Mouse (Mus musculus): ENCODE measurements around the gene Pkd2.
A peak's percentile ranks its signal among the peaks of the same experiment; 100 is the strongest.

Gene Pkd2

DNA sequence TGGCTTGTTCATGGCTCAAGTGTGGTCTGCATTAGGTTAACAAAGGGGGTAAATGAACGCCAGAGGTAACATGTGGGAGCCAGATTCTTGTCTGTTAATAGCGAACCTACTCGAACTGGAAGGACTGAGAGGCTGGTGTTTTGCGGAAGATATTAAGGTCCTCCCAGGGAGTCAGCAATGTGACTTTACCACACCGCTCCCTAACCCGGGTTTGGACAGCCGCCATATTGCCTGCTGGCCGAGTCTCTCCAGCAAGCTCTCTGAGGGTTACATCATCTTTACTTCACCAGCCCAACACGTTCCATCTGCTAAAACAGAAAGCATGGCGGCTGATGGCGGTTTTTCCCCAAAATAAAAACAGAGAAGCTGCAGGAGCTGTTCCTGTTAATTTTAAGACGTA, 6.5 kb downstream of the Pkd2 start:
- peak; percentile 34 for DNase-seq (ENCODE audit: low spot score)

DNA sequence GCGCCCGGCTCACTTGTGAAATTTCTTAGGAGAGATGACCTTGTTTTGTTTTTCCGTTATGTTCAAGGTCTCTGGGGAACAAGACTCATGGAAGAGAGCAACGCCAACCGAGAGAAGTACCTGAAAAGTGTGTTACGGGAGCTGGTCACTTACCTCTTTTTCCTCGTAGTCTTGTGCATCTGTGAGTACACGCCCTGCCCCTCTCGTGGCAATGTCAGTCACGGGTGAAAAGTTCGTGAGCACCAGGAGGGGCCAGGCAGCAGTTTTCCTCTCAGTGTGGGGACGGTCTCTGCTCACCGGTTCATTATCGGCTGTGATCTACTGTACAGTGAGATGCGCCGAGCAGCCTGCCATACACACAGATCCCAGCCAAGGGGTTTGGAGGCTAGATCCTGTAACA, 7.6 kb downstream of the Pkd2 start:
- DNase-seq (ENCODE audit: low spot score) = no peak

DNA sequence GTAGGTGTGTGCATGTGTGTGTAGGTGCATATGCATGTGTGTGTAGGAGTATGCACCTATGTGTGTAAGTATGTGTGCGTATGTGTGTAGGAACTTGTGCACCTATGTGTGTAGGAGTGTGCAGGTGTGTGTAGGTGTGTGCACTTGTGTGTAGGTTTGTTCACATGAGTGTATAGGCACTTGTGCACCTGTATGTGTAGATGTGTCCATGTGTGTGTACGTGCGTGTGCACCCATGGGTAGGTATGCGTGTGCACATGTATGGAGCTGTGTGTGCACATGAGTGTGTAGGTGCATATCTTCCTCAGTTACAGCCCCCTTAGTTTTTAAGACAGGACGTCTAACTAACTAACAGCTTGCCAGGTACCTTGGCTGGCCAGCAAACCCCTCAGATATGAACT, 9.3 kb downstream of the Pkd2 start:
- no peak for DNase-seq (ENCODE audit: low spot score)

DNA sequence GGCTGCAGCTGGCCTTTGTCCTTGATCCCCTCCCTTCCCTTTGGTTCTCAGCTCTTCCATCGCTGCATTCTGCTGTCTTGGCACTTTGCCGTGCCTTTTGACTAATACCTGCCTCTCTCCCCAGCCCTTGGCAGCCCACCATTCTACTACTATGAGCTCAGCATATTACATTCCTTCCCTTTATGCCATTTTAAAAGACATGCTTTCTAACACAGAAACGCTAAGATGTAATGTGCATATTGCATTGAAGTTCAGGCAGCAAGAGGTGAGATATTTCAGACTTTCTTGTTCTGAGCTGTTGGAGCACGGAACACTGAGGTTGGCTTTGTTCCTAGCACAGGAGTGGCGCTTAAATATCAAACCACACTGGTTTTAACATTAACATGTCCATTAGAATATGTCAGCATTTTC, 11.7 kb downstream of the Pkd2 start:
- DNase-seq (ENCODE audit: low spot score) = no peak

DNA sequence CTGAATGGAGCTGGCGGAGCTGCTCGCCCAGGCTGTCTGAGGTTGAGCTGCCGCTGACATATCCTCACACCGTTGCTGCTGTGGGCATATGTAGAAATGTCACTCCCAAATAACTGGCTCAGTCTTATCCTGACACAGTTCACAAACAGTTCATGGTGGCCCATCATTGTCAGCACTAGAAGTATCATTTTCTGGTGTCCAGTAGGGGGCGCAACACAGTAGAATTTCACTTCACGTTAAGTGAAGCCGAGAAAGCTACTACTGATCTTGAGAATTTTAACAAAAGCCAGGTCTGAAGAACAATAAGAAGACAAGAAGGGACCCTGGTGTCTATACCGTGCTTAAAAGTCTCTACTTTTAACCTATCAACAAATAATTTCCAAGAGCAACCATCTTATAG, 13.1 kb downstream of the Pkd2 start:
- no peak for DNase-seq (ENCODE audit: low spot score)

DNA sequence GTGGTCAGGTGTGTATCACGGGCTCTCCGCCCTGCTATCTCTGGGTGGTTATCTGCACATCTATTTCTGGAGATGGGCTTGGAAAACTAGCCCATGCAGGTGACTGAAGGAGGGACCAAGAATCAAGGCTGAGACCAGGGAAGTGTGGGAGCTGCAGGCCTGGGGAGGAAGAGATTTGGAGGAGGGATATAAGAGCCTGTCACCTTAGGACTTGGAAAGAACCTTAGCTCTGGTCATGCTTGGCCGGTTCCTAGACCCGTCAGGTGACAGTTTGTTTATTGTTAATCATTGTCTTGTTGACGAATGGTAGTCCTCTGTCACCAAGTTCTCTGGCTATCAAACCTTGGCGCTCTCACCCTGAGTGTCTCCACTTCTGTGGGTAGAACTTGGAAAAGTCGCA, 21.1 kb downstream of the Pkd2 start:
- DNase-seq (ENCODE audit: low spot score) = no peak

DNA sequence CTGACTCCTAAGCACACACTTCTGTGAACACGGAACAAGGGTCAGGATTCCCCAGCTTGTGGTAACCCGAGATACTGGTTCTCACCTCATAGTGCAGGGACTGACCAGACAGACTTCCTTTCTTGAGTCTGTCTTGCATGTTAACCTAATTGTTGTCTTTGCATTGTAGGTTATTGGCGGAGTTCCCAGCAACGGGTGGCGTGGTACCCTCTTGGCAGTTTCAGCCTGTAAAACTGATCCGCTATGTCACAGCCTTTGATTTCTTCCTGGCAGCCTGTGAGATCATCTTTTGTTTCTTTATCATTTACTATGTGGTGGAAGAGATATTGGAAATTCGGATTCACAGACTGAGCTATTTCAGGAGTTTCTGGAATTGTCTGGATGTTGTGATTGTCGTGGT, 23.6 kb downstream of the Pkd2 start:
- DNase-seq (ENCODE audit: low spot score) = no peak

DNA sequence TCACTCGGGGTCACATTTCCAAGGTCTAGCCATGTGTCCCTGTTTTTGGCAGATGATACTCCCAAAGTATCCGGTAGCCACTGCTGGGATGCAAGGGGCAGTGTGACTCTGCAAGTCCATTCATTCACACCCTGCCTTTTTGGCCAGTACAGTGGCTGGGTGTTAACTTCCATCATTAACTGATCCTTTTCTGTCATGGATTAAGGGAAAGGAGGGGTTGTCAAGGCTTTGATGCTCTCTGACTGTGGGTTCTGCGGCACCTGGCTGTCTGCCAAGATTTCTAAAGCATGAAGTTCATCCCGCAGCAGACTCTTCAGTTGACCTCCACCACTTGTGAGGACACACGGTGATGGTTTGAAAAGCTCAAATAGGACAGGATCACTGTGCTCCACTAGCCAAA, 32.3 kb downstream of the Pkd2 start:
- no peak for DNase-seq (ENCODE audit: low spot score)

DNA sequence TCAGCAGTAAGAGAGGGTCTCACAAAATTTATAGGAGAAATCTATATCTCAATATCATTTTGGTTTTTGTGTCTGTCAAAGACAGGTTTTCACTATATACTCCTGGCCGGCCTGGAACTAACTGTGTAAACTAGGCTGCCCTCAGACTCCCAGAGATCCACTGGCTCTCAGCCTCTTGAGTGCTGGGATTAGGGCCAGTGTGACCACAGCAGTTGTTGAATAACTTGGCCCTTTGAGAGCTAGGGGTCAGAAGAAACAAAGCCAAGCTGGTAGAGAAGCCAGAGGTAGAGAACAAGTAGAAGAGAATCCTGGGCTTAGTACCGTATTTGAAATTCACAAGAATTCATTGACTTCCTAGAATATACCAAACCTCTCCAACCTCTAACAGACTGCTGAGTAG, 45.6 kb downstream of the Pkd2 start:
- peak; percentile 37 for DNase-seq (ENCODE audit: low spot score)

DNA sequence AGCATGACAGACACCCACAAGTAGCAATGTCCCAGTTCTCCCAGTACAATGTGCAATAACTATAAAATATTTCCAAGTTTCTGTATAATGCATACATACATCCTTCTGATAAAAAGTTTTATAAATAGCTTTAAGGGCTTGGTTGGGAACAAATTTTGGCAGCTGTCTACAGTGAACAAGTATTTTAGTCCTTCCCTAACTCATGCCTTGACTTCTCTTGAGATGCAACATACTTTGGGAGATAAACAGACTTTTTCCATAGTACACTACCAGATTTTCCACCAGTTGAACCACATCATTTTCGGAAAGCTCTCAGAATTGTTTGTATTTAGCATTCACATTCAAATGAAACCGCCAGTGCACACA, 48.6 kb downstream of the Pkd2 start:
- no peak for DNase-seq (ENCODE audit: low spot score)

DNA sequence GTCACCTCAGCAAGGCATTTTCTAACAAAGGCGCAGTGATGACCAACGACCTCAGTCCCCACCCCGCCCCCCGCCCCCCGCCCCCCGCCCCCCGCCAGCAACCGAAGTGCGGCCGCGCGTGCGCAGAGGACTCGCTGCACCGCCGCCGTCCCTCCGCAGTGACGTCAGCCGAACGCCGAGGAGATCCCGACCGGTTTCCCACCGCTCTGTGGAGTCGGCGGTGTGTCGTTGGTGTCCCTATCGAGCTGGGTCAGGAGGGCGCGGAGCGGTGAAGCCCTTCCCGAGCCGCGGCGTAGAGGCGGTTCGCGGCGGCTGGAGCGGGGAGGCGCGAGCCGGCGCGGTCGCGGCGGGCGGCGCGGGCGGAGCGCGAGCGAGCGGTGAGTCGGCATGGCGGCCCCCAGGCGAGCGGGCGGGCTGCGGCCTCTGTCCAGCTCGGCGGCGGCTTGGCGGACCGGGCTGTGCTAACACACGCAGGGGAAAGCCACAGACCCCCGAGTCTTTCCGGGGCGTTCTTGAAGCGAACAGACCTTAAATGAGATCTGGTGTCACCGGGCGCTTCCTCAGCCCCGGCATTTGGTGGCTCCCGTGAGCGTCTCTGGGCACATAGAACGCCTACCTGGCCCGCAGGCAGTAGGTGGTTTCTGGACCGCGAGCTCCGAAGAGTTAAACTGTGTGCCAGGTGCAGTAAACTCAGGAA, 49.1 kb downstream of the Pkd2 start, which contains the start of gene BC005561:
Gene BC005561, plus strand, starts transcription at position 158 of the 697 bp plus-strand sequence.
- peak; percentile 83 for DNase-seq (ENCODE audit: low spot score)

DNA sequence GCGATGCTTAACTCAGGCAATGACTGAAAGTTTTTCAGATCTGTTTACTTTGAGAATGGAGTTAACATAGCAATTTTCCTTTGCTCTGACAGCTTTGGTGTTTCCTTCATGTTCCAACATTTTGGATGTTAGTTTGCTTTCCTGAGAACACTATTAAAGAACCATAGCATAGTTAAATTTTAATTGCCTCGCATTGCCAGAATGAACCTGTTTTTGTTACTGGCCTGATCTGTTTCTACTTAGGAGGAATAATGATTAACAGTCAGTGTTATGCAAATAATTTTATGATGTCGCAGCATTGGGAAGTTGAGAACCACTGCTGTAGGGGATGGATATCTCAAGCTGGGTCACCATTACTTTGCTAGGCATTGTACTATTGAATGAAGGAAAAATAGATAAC, 52.0 kb downstream of the Pkd2 start:
- no peak for DNase-seq (ENCODE audit: low spot score)

DNA sequence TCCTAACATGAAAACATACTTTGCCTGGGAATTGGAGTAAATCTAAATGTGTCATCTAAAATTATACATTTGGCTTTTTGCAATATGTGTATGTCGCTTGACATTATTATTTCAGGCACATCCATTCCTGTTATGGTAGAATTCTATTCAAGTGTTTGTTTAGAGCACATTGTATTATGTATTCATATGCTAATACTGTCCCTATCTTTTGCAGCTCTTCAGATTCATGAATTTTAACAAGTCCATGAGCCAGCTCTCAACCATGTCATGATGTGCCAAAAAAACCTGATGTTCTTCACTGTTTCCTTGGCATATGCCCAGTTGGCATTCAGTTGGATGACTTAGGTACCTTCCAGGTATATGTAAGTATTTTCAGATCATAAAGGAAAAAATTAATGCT, 79.4 kb downstream of the Pkd2 start:
- no peak for DNase-seq (ENCODE audit: low spot score)

DNA sequence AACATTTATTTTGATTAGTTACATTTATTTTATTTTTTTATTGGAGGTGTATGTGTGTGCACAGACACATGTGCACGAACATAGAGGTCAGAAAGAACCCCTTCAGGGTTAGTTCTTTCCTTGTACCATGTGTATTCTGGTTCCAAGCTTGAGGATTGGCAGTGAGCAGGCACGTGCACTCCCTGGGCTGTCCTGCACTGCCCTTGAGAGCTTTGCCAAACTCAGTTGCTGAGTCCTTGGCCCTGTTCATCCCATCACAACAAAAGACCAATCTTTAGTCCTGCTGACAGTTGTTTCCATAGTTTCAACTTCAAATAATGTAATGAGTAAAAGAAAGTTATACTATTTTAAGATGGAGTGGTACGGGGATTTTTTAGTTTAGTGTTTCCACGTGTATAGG, 80.1 kb downstream of the Pkd2 start:
- no peak for DNase-seq (ENCODE audit: low spot score)

Data from adipocyte (in vitro differentiated cells).